Mouse (Mus musculus): ENCODE measurements around the gene Gtf3c1. TPM values are rescaled to one million over a fixed set of nuclear protein-coding genes. Genes with fewer than 3 reads are reported as not detected.
A peak's percentile ranks its signal among the peaks of the same experiment; 100 is the strongest.

The Gtf3c1 gene
- polyA plus RNA-seq, 1 experiment = 92.7 TPM

DNA sequence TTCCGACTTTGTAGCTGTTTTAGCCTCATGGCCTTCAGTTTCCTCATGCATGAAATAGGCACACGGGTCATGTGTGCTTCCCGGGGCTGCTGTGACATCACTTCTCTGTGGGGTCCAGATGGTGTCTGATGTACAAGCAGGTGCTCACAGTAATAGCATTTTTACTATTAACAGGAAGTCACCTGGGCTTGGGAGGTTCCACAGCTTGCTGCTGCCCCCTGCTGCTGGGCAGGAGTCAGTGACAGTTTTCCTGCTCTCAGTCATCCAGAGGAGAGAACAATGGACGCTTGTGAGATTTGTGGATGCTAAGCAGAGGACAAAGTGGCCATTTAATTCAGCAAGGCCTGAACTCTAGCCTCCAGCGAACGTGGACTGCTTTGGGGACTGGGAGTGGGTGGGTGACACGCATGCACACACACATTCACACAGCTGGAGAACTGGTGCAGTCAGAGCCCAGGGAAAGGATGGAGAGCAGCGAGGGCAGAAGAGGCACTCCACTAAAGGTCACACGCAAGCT lies 68.7 kb downstream of the Gtf3c1 start:
- no peaks in the 10 kb centered on the region for H3K9me3 ChIP-seq (replicated peaks; ENCODE audit: control insufficient read depth, insufficient read depth, low read length, poor library complexity, severe bottlenecking)
- H3K4me1 ChIP-seq (ENCODE audit: control insufficient read depth, insufficient read depth, low read length) = no peaks in the 10 kb centered on the region
- H3K9ac ChIP-seq (ENCODE audit: low read depth, poor library complexity, severe bottlenecking) = no peak overlapping the region
- no peaks in the 10 kb centered on the region for H3K27me3 ChIP-seq (ENCODE audit: control insufficient read depth, insufficient read depth, low read length, poor library complexity, severe bottlenecking)
- H3K36me3 ChIP-seq (ENCODE audit: control insufficient read depth, insufficient read depth, low read length, poor library complexity, severe bottlenecking) = peaks cover 8% of the 10 kb centered on the region; the same call in 1 of the 2 replicates
- H3K4me3 ChIP-seq (ENCODE audit: low read depth, low read length) = no peak overlapping the region
- TF ChIP-seq POLR2A (IDR thresholded peaks at IDR 0.05; ENCODE audit: insufficient read depth, low read length) = no peak
- 0 out of 2 replicates have a peak, but pooled peaks have one; percentile 25 for TF ChIP-seq EP300 (IDR thresholded peaks at IDR 0.05; ENCODE audit: insufficient read depth, low read depth, low read length)
- peak; percentile 87 for TF ChIP-seq CTCF (IDR thresholded peaks at IDR 0.05; ENCODE audit: low read depth, low read length)
- no peak overlapping the region for H3K27ac ChIP-seq (ENCODE audit: insufficient read depth, low read length)

DNA sequence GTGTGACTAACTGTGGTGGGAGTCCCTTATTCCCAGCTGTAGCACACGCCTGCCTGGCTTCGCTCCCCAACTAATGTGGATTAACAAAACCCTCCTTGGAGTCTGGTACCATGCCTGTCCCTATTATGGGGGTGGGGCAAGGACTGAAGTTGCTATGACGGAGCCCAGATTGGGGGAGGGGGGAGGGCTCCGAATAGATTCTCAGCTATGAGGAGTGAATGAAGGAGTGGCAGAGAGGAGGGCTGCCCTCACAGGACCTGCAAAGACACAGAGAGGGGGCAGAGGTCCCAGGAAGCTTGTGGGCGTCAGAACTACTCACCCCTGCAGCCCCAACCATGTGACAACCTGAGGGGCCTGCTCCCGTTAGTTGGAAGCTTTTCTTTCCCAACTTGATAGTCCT lies 69.2 kb downstream of the Gtf3c1 start:
- H3K9me3 ChIP-seq (replicated peaks; ENCODE audit: control insufficient read depth, insufficient read depth, low read length, poor library complexity, severe bottlenecking) = no peaks in the 10 kb centered on the region
- no peaks in the 10 kb centered on the region for H3K27me3 ChIP-seq (ENCODE audit: control insufficient read depth, insufficient read depth, low read length, poor library complexity, severe bottlenecking)
- no peak overlapping the region for H3K4me3 ChIP-seq (ENCODE audit: low read depth, low read length)
- H3K9ac ChIP-seq (ENCODE audit: low read depth, poor library complexity, severe bottlenecking) = no peak overlapping the region
- peaks cover 3% of the 10 kb centered on the region; the same call in 1 of the 2 replicates for H3K36me3 ChIP-seq (ENCODE audit: control insufficient read depth, insufficient read depth, low read length, poor library complexity, severe bottlenecking)
- no peaks in the 10 kb centered on the region for H3K4me1 ChIP-seq (ENCODE audit: control insufficient read depth, insufficient read depth, low read length)
- no peak overlapping the region for H3K27ac ChIP-seq (ENCODE audit: insufficient read depth, low read length)
- no peak for TF ChIP-seq EP300 (IDR thresholded peaks at IDR 0.05; ENCODE audit: insufficient read depth, low read depth, low read length)

DNA sequence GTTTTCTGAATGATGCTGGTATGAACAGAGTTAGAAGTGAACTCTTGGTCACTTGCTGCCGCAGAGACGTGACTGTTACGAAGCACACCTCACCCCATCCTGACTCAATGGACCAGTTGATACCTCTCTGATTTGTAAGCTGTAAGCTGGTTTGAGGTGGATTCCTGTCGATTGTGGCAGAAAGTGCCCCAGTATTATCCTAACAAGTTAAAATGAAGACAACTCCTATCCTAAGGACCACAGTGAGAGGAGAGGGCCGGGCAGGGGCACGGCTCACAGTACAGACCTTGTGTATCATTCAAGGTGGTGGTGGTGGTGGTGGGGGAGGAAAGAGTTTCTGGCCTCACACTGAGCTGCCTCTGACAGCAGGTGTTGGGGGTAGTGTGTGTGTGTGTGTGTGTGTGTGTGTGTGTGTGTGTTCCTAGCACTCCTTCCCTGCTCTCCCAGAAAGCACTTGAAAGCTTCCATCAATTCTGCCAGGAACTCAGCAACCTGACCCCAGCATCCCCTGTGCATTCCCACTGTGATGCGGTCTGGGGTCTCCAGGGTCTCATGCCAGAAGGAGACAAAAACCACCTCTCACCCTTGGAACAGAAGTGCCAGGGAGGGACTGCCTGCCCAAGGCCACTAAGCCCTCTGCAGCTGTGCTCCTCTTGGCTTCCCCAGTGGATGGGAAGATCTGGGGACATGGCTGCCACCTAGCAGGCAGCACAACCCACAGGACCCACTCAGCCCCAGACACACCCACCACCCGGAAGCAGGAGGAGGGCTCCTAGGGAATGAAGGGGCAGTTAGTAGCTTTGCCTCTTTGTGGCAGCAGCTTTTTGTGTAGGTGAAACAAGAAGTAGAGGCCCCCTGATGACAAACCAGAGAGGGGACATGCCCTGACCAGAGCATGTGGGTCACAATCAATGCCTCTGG lies 70.1 kb downstream of the Gtf3c1 start:
- Histone ChIP-seq H3K4me3 (ENCODE audit: low read depth, low read length) (no peak overlapping the region), H3K27me3 (ENCODE audit: control insufficient read depth, insufficient read depth, low read length, poor library complexity, severe bottlenecking) (no peaks in the 10 kb centered on the region), H3K9ac (ENCODE audit: low read depth, poor library complexity, severe bottlenecking) (no peak overlapping the region), H3K9me3 (replicated peaks; ENCODE audit: control insufficient read depth, insufficient read depth, low read length, poor library complexity, severe bottlenecking) (no peaks in the 10 kb centered on the region), H3K4me1 (ENCODE audit: control insufficient read depth, insufficient read depth, low read length) (no peaks in the 10 kb centered on the region), H3K27ac (ENCODE audit: insufficient read depth, low read length) (no peak overlapping the region), H3K36me3 (ENCODE audit: control insufficient read depth, insufficient read depth, low read length, poor library complexity, severe bottlenecking) (no peaks in the 10 kb centered on the region)
- TF ChIP-seq CTCF (IDR thresholded peaks at IDR 0.05; ENCODE audit: low read depth, low read length) = no peak
- TF ChIP-seq POLR2A (IDR thresholded peaks at IDR 0.05; ENCODE audit: insufficient read depth, low read length) = no peak
- TF ChIP-seq EP300 (IDR thresholded peaks at IDR 0.05; ENCODE audit: insufficient read depth, low read depth, low read length) = no peak

DNA sequence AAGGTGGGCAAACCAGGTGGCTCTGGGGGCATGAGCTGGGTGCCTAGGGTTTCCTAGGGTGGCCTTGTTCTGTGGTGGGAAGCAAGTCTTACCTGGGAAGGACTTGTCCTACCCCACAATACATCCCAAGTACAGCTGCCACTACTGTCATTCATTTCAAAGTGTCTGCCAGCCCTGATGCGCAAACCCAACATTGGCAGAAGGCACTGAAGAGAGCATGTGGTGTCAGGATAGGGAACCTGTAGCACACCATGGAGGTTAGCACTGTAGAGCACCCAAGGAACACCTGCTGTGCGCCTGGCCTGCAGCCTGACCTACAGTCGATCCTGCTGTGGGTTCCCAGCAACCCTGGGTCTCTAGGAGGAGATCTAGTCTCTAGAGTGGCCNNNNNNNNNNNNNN lies 76.6 kb downstream of the Gtf3c1 start:
- Histone ChIP-seq H3K36me3 (ENCODE audit: control insufficient read depth, insufficient read depth, low read length, poor library complexity, severe bottlenecking) (no peaks in the 10 kb centered on the region), H3K4me3 (ENCODE audit: low read depth, low read length) (no peak overlapping the region), H3K27me3 (ENCODE audit: control insufficient read depth, insufficient read depth, low read length, poor library complexity, severe bottlenecking) (no peaks in the 10 kb centered on the region), H3K9ac (ENCODE audit: low read depth, poor library complexity, severe bottlenecking) (no peak overlapping the region), H3K9me3 (replicated peaks; ENCODE audit: control insufficient read depth, insufficient read depth, low read length, poor library complexity, severe bottlenecking) (no peaks in the 10 kb centered on the region), H3K4me1 (ENCODE audit: control insufficient read depth, insufficient read depth, low read length) (no peaks in the 10 kb centered on the region), H3K27ac (ENCODE audit: insufficient read depth, low read length) (no peak overlapping the region)
- TF ChIP-seq CTCF (IDR thresholded peaks at IDR 0.05; ENCODE audit: low read depth, low read length) = no peak
- no peak for TF ChIP-seq POLR2A (IDR thresholded peaks at IDR 0.05; ENCODE audit: insufficient read depth, low read length)
- no peak for TF ChIP-seq EP300 (IDR thresholded peaks at IDR 0.05; ENCODE audit: insufficient read depth, low read depth, low read length)

DNA sequence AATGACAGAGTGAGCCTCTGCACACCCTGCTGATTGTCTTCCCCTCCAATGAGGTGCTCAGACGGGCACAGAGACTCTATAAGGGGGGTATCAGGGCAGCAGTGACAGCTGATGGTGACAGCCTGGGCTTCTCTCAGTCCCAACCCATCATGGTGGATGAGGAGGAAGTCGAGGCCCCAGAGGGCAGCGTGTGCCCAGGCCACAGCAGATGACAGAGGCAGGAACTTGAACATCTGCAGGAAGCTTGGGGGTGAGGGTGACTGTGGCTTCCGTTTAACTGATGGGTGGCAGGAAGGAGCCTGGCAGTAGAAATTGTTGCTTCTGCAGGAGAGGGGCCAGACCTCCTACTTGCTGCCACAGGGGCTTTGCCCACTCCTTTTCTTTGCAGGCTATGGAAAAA lies 77.3 kb downstream of the Gtf3c1 start:
- TF ChIP-seq EP300 (IDR thresholded peaks at IDR 0.05; ENCODE audit: insufficient read depth, low read depth, low read length) = no peak
- no peak for TF ChIP-seq POLR2A (IDR thresholded peaks at IDR 0.05; ENCODE audit: insufficient read depth, low read length)
- no peak for TF ChIP-seq CTCF (IDR thresholded peaks at IDR 0.05; ENCODE audit: low read depth, low read length)
- no peak overlapping the region for H3K9ac ChIP-seq (ENCODE audit: low read depth, poor library complexity, severe bottlenecking)
- no peaks in the 10 kb centered on the region for H3K27me3 ChIP-seq (ENCODE audit: control insufficient read depth, insufficient read depth, low read length, poor library complexity, severe bottlenecking)
- H3K36me3 ChIP-seq (ENCODE audit: control insufficient read depth, insufficient read depth, low read length, poor library complexity, severe bottlenecking) = no peaks in the 10 kb centered on the region
- no peaks in the 10 kb centered on the region for H3K4me1 ChIP-seq (ENCODE audit: control insufficient read depth, insufficient read depth, low read length)
- H3K27ac ChIP-seq (ENCODE audit: insufficient read depth, low read length) = no peak overlapping the region
- no peaks in the 10 kb centered on the region for H3K9me3 ChIP-seq (replicated peaks; ENCODE audit: control insufficient read depth, insufficient read depth, low read length, poor library complexity, severe bottlenecking)
- H3K4me3 ChIP-seq (ENCODE audit: low read depth, low read length) = no peak overlapping the region

DNA sequence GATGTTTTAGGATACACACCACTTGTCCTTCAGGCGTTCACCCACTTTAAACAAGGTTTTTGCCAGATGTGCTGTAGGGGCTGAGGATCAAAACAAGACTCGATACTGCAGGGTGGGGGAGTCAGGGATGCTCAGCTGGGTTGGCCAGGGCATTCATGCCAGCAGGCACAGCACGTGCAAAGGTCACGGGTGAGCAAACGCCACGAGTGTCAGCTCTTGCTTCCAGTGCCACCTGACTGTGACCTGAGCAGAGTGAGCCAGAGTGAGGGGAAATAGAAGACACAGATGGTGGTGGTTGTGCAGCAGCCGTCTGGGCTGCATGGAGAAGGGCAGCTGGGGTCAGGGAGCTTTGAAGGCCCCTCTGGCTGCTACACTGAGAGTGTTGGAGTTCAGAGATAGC lies 81.8 kb downstream of the Gtf3c1 start:
- H3K9me3 ChIP-seq (replicated peaks; ENCODE audit: control insufficient read depth, insufficient read depth, low read length, poor library complexity, severe bottlenecking) = no peaks in the 10 kb centered on the region
- no peak overlapping the region for H3K9ac ChIP-seq (ENCODE audit: low read depth, poor library complexity, severe bottlenecking)
- TF ChIP-seq CTCF (IDR thresholded peaks at IDR 0.05; ENCODE audit: low read depth, low read length) = no peak
- no peak for TF ChIP-seq EP300 (IDR thresholded peaks at IDR 0.05; ENCODE audit: insufficient read depth, low read depth, low read length)
- TF ChIP-seq POLR2A (IDR thresholded peaks at IDR 0.05; ENCODE audit: insufficient read depth, low read length) = no peak
- H3K27ac ChIP-seq (ENCODE audit: insufficient read depth, low read length) = no peak overlapping the region
- H3K36me3 ChIP-seq (ENCODE audit: control insufficient read depth, insufficient read depth, low read length, poor library complexity, severe bottlenecking) = no peaks in the 10 kb centered on the region
- no peaks in the 10 kb centered on the region for H3K4me1 ChIP-seq (ENCODE audit: control insufficient read depth, insufficient read depth, low read length)
- H3K27me3 ChIP-seq (ENCODE audit: control insufficient read depth, insufficient read depth, low read length, poor library complexity, severe bottlenecking) = no peaks in the 10 kb centered on the region
- H3K4me3 ChIP-seq (ENCODE audit: low read depth, low read length) = no peak overlapping the region

Measured in ES-Bruce4 (cell line).